Mouse (Mus musculus) bone marrow, adult 2 months (tissue): ENCODE results near the gene E2f3.

Source experiments
- CTCF ChIP-seq: fragments of 200-500 bp; IDR thresholded peaks from 2 replicates; pipeline ENCODE4 v1.5.1; 2011; ENCODE audit warnings: low read length, control low read depth; ENCODE audit not compliant: control insufficient read depth, insufficient read depth
- POLR2A ChIP-seq: fragments of 200-500 bp; IDR thresholded peaks from 2 replicates; pipeline ENCODE4 v1.6.1; 2011; ENCODE audit warnings: low read depth, mild to moderate bottlenecking, control low read depth, low read length, borderline replicate concordance; ENCODE audit not compliant: control insufficient read depth

DNA sequence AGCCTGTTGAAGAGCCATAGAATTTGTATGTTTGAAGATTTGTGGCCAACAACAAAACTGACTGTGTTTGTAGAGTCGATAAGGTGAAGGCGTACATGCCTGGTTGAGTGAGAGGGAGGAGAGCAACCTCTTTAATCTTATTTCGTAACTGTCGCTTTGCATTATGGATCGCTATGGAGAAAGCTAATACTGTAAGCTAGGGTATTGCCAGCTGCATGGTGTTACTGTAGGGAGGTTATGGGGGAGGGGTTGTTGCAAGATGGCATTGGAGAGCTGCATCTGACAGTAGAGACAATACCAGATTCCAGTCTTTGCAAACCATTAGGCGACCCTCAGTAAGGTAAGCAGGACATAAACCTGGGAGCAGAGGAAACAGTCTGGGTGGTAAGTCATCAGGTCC is 2.1 kb upstream of the E2f3 start:
- TF ChIP-seq POLR2A = no peak
- TF ChIP-seq CTCF = no peak
